Comparison of ENCODE assay signal across 18 mouse cellular contexts in the genomic region with DNA sequence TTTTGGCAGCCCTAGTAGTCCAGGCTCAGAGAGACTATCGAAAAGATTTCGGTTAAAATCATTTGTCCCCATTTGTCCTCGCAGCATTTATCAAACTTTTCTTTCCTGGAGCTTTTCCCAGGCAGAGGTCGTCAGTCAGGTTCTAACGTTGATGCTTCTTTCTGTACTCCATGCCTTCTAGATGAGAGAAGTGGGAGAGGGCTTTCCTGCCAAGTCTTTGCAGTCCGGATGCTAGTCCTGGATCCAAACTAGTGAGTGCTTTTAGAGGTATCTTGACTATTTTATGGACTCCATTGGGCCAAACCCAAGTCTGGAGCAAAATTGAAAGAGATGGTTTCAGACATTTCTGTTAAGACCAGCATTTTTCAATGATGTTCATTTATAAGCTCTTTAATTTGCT. TPM values are rescaled to one million over a fixed set of nuclear protein-coding genes. Genes with fewer than 3 reads are reported as not detected.
DNase-seq lines count a peak whose midpoint lies in the region; ATAC-seq and TF ChIP-seq lines count a peak whose summit lies in the region.
"Had no signal": no experiment of that assay in that cellular context is flagged by ENCODE, and none has a peak within 500 bp of the region (broad histone marks: within the 10 kb centered on the region; RNA-seq: fewer than 3 reads in every experiment).

No protein-coding gene starts in this region.

- no peaks in the 10 kb centered on the region for H3K36me3 ChIP-seq in hindbrain, embryonic 13.5 days
- H3K36me3 ChIP-seq in hindbrain, embryonic 10.5 days: peaks cover 9% of the 10 kb centered on the region
- no peaks in the 10 kb centered on the region for H3K36me3 ChIP-seq in neural tube, embryonic 12.5 days
- H3K36me3 ChIP-seq in stomach, postnatal 0 days (ENCODE audit: control insufficient read depth, insufficient read depth, low read length): 0 out of 2 replicates have a peak, but pooled peaks cover 2% of the 10 kb centered on the region

- no peak for TF ChIP-seq EP300 in stomach, postnatal 0 days (optimal IDR thresholded peaks at IDR 0.05)

- peaks cover 4% of the 10 kb centered on the region; the same call in 1 of the 2 replicates for H3K27me3 ChIP-seq in hindbrain, embryonic 13.5 days
- H3K27me3 ChIP-seq in hindbrain, embryonic 10.5 days (ENCODE audit: insufficient read depth, poor library complexity, severe bottlenecking): no peaks in the 10 kb centered on the region; the same call in 1 of the 2 replicates
- no peaks in the 10 kb centered on the region for H3K27me3 ChIP-seq in neural tube, embryonic 12.5 days (replicated peaks)
- no peaks in the 10 kb centered on the region for H3K27me3 ChIP-seq in stomach, postnatal 0 days (ENCODE audit: control insufficient read depth, insufficient read depth, low read length)
- H3K27me3 ChIP-seq: Patski had no signal

- H3K9me3 ChIP-seq in hindbrain, embryonic 13.5 days: no peaks in the 10 kb centered on the region
- no peaks in the 10 kb centered on the region for H3K9me3 ChIP-seq in hindbrain, embryonic 10.5 days
- no peaks in the 10 kb centered on the region for H3K9me3 ChIP-seq in neural tube, embryonic 12.5 days
- no peaks in the 10 kb centered on the region for H3K9me3 ChIP-seq in stomach, postnatal 0 days (ENCODE audit: control insufficient read depth, low read length)

- peak overlapping the region; percentile 19; the same call in 1 of the 2 replicates for H3K4me3 ChIP-seq in gastrocnemius, adult 2 months
- H3K4me3 ChIP-seq in hindbrain, embryonic 13.5 days: no peak overlapping the region
- no peak overlapping the region for H3K4me3 ChIP-seq in hindbrain, embryonic 10.5 days
- H3K4me3 ChIP-seq in neural tube, embryonic 12.5 days: no peak overlapping the region
- no peak overlapping the region for H3K4me3 ChIP-seq in stomach, postnatal 0 days (ENCODE audit: low read depth, low read length)
- H3K4me3 ChIP-seq: erythroblast, embryonic 14.5 days had no signal

- H3K9ac ChIP-seq in hindbrain, embryonic 13.5 days: no peak overlapping the region
- H3K9ac ChIP-seq in neural tube, embryonic 12.5 days: no peak overlapping the region
- no peak overlapping the region for H3K9ac ChIP-seq in stomach, postnatal 0 days (ENCODE audit: low read length)
- H3K9ac ChIP-seq: liver, embryonic 14.5 days had no signal

- no peak for ATAC-seq in hindbrain, embryonic 13.5 days (ENCODE audit: low FRiP score)
- ATAC-seq in neural tube, embryonic 12.5 days (ENCODE audit: low FRiP score, low read depth): no peak
- no peak for ATAC-seq in stomach, postnatal 0 days (ENCODE audit: low FRiP score, low TSS enrichment)
- ATAC-seq: Patski had no signal

- intact Hi-C loops in gastrocnemius, adult 2 months (cut with DNase I): no loop called here
- intact Hi-C loops in gastrocnemius, postnatal 36 days (cut with DNase I): loop anchor here (10.0 kb wide), 1 partner anchor 60 kb away; no protein-coding TSS in a partner anchor

- H3K4me1 ChIP-seq in hindbrain, embryonic 13.5 days (replicated peaks): peaks cover 16% of the 10 kb centered on the region
- H3K4me1 ChIP-seq in hindbrain, embryonic 10.5 days (replicated peaks): peaks cover 50% of the 10 kb centered on the region
- H3K4me1 ChIP-seq in neural tube, embryonic 12.5 days: peaks cover 9% of the 10 kb centered on the region
- H3K4me1 ChIP-seq in stomach, postnatal 0 days (replicated peaks; ENCODE audit: control insufficient read depth, insufficient read depth): 0 out of 2 replicates have a peak, but pooled peaks cover 11% of the 10 kb centered on the region

- WGBS in hindbrain, embryonic 13.5 days: 85% methylated on average over 6 of the region's 6 CpGs
- WGBS in hindbrain, embryonic 10.5 days: 89% methylated on average over 6 of the region's 6 CpGs
- WGBS in neural tube, embryonic 12.5 days: 84% methylated on average over 6 of the region's 6 CpGs
- 36% methylated on average over 6 of the region's 6 CpGs for WGBS in stomach, postnatal 0 days

- no peak for TF ChIP-seq CTCF in gastrocnemius, adult 2 months (IDR thresholded peaks at IDR 0.05)
- TF ChIP-seq CTCF in stomach, postnatal 0 days (IDR thresholded peaks at IDR 0.05; ENCODE audit: low read depth): no peak

- no peak for DNase-seq in gastrocnemius, adult 2 months
- no peak for DNase-seq in gastrocnemius, postnatal 36 days
- no peak for DNase-seq in hindbrain, embryonic 10.5 days (ENCODE audit: low spot score)
- DNase-seq in neural tube, embryonic 10.5 days (ENCODE audit: extremely low spot score, low spot score): no peak
- no peak for DNase-seq in stomach, postnatal 0 days (ENCODE audit: low spot score)
- DNase-seq in kidney, postnatal 36 days: no peak
- DNase-seq: cerebellum, adult 11 months; cerebellum, postnatal 36 days; kidney, adult 9 months; layer of hippocampus, adult 9-11 months; midbrain, embryonic 14.5 days; right cerebral cortex, adult 18-20 months; thymus, adult 18-20 months had no signal

- H3K4me2 ChIP-seq in hindbrain, embryonic 13.5 days: peak overlapping the region; percentile 27; the same call in 1 of the 2 replicates
- H3K4me2 ChIP-seq in neural tube, embryonic 12.5 days (replicated peaks): peak overlapping the region; percentile 33
- H3K4me2 ChIP-seq in stomach, postnatal 0 days (replicated peaks; ENCODE audit: low read depth): peak overlapping the region; percentile 87

- peak overlapping the region; percentile 12; the same call in 1 of the 2 replicates for H3K27ac ChIP-seq in gastrocnemius, adult 2 months
- no peak overlapping the region for H3K27ac ChIP-seq in hindbrain, embryonic 13.5 days
- H3K27ac ChIP-seq in hindbrain, embryonic 10.5 days: no peak overlapping the region
- no peak overlapping the region for H3K27ac ChIP-seq in neural tube, embryonic 12.5 days
- H3K27ac ChIP-seq in stomach, postnatal 0 days (replicated peaks): no peak overlapping the region
- H3K27ac ChIP-seq: liver, embryonic 14.5 days had no signal

RNA-seq across cellular contexts. Expression of a gene that starts 3.0 kb away (rescaled TPM):
- total RNA-seq in gastrocnemius, adult 2 months (2021): 1 to 10 TPM; 1.8 to 6.6 TPM
- 1 to 10 TPM; 2.6 to 3.6 TPM for total RNA-seq in gastrocnemius, postnatal 36 days (2021)
- polyA plus RNA-seq in hindbrain, embryonic 13.5 days (2015; fragmentation: Nextera tagmentation; extraction: Ambion mirVana): 16.0 and 17.0 TPM in 2 replicates
- polyA plus RNA-seq in hindbrain, embryonic 10.5 days (2016; fragmentation: Nextera tagmentation; extraction: Ambion mirVana): 20.5 and 29.0 TPM in 2 replicates
- 32.8 and 36.0 TPM in 2 replicates for polyA plus RNA-seq in neural tube, embryonic 12.5 days (2016; fragmentation: Nextera tagmentation; extraction: Ambion mirVana)
- polyA plus RNA-seq in stomach, postnatal 0 days (2015; fragmentation: Nextera tagmentation; extraction: Ambion mirVana): 13.6 and 17.5 TPM in 2 replicates
- polyA plus RNA-seq: erythroblast, embryonic 14.5 days had no signal

Comparison
In these comparisons a context has a peak if more than half of its experiments do, and no peak if none do; other contexts are left out.
1. H3K4me2 ChIP-seq: peak in every context shown above with its lines; median percentile 87 in stomach, postnatal 0 days; 33 in neural tube, embryonic 12.5 days; 27 in hindbrain, embryonic 13.5 days.